Mouse (Mus musculus): ENCODE measurements around the gene Cfap77. TPM values are rescaled to one million over a fixed set of nuclear protein-coding genes. Genes with fewer than 3 reads are reported as not detected.
A peak's percentile ranks its signal among the peaks of the same experiment; 100 is the strongest.

The Cfap77 gene
- total RNA-seq, 2 experiments from 2014 or later, result 0.31 TPM; not detected in 1

- intact Hi-C loops (cut with DNase I), result no loop called here
- no peak for DNase-seq
Measured at GRCm38 (mm10) chr2:28954595-28954994, 100.3 kb downstream of the Cfap77 start.

GRCm38 (mm10) chr2:28952981-28953380 lies 101.9 kb downstream of the Cfap77 start:
- DNase-seq, result no peak
- intact Hi-C loops (cut with DNase I), result no loop called here

DNA sequence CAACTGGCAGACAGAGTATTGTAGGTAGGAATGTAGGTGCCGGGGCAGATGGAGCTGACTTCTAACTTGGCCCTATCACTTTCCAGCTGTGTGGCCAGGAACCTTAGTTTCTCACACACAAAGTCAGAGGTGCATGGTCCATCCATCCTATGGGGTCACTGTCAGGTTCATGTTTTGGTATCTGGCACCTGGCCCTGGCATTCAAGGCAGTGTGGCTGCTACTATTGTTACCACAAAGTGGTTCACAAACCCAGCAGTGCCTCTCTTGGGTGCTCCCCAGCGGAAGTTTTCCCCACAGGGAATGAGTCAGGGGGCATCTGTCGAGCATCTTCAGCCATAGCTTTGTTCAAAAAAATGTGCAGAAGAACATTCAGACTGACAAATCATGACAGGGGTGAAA lies 108.6 kb downstream of the Cfap77 start:
- DNase-seq, result no peak

DNA sequence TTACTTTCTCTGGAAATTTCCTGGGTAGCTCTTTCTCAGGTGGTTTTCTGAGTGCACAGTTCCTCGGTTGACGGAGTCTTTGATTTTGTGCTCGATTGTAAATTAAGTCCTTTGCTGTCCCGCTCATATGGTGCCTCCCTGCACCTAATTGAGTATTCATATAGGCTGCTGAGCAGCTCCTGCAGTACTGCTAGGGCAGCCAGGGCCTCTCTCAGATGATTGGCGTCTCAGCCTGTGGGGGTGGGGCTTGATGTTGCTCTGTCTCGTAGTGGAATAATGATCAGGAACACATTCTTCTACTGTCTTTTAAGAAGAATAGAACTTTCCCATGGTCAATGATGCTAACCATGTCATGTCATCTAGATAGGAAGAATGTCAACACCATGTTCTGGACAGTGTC lies 109.5 kb downstream of the Cfap77 start:
- intact Hi-C loops (cut with DNase I), result no loop called here
- no peak for DNase-seq

More for the DNA sequence above, 108.6 kb downstream of the Cfap77 start:
- intact Hi-C loops (cut with DNase I), result no loop called here

DNA sequence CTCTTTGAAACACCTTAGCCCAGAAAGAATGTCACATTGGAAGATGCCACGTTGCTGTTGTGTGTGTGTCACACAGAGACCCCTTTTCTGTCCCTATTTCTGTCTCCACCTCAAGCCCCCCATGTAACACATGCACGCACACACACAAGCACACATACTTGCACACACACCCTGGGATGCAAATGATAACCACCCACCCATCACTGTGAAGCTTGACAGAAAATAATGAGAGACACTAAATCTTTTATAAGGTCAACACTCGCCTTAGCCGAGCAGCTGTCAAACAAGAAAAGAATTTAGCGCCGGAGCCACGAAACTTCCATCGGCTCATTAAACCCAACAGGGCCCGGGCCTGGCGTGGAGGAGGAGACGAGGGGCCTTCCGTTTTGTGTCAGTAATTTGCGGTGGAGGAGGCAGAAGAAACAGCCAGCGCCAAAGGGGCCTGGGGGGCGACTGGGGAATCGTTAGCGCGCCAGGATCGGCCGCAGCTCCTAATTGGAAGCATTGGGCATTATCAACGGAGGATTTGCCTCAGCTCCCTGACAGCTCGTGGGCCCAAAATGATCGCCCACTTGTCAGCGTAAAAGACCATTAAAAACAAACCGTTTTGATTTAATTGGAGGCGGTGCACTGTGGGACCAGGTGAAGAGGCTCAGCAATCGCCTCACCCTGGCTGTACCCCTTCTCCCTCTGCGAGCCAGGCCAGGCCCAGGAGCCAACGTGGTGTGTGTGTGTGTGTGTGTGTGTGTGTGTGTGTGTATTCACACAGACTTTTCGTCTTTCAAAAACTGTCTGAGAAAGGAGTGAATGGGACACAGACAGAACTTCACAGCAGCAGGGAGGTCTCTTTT lies 111.0 kb downstream of the Cfap77 start:
- intact Hi-C loops (cut with DNase I), result no loop called here

GRCm38 (mm10) chr2:28938997-28939396 lies 115.9 kb downstream of the Cfap77 start:
- DNase-seq, result no peak
- intact Hi-C loops (cut with DNase I), result no loop called here

More for the DNA sequence above, 111.0 kb downstream of the Cfap77 start:
- no peak for DNase-seq

GRCm38 (mm10) chr2:28930571-28930970 lies 124.3 kb downstream of the Cfap77 start:
- DNase-seq, result no peak
- intact Hi-C loops (cut with DNase I), result no loop called here

GRCm38 (mm10) chr2:28923912-28924311 lies 131.0 kb downstream of the Cfap77 start:
- DNase-seq, result peak; percentile 75 to 84
- intact Hi-C loops (cut with DNase I), result loop anchor here (1.0 to 5.0 kb wide), 3 partner anchors 52 to 167 kb away; no protein-coding TSS in a partner anchor

GRCm38 (mm10) chr2:28919001-28919400 lies 135.9 kb downstream of the Cfap77 start:
- no peak for DNase-seq
- intact Hi-C loops (cut with DNase I), result no loop called here

DNA sequence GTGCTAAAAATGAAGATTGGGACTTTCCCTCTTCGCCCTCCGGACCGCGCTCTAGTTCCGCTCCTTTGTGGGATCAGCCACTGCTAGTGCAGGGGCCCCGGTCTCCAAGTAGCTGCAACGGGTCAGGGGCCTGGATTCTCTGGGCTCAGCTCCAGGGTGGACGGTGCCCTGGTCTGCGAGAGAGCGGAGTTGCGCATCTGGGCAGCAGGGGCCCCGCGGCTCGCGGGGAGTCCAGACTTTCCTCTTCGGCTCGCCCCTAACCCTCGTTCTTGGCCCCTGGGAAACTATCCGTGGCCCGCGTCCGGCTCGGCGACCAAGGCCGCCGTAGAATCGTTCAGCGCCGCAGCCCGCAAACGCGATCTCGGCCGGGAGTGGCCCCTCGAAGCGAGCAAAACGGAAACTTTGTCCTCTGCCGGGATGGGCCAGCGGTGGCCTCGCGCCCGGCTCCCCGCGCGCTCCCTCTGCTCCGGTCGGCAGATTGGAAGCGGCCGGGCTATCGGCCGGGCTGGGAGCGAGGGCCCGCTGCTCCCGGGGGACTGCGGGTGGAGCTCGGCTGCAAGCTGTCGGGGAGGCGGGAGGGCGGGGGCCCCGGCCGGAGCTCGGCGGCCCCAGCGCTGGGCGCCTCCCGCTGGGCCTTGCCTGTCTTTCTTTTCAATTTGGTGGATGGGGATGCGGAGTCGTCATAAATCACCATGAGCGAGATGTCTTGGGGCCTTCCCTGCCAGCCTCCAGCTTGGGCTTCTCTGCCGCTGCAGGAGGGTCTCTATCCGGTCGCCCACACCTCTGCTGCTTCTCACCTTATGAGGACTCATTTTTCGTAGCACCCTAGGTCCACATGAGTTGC lies 137.1 kb downstream of the Cfap77 start:
- intact Hi-C loops (cut with DNase I), result no loop called here
- DNase-seq, result peak; percentile 27 to 31

DNA sequence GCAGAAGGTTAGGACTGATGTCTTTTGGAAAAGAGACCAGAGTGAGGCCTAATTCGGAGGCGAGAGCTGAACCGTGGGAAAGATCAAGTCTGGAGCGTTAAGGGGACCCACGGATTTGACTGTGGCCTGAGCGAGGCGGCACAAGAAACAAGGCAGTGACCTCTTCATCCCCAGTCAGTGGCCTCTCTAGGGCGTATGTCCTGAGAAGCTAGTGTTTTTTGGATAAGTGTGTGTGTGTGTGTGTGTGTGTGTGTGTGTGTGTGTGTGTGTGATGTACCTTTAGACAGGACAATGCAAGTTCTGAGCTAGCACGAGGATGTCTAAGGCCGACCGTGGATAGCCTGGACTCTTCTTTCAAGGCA lies 137.7 kb downstream of the Cfap77 start:
- DNase-seq, result no peak
- intact Hi-C loops (cut with DNase I), result no loop called here

GRCm38 (mm10) chr2:28916513-28916865 lies 138.4 kb downstream of the Cfap77 start, which contains the start of gene Barhl1:
TSS of gene Barhl1 (minus strand) at chr2:28916668.
- no peak for DNase-seq
- intact Hi-C loops (cut with DNase I), result no loop called here

- intact Hi-C loops (cut with DNase I), result no loop called here
- DNase-seq, result peak; percentile 71 to 75
Measured at GRCm38 (mm10) chr2:28915768-28916512, 138.9 kb downstream of the Cfap77 start.

- intact Hi-C loops (cut with DNase I), result no loop called here
- no peak for DNase-seq
Measured at GRCm38 (mm10) chr2:28915104-28915738, 139.6 kb downstream of the Cfap77 start.

DNA sequence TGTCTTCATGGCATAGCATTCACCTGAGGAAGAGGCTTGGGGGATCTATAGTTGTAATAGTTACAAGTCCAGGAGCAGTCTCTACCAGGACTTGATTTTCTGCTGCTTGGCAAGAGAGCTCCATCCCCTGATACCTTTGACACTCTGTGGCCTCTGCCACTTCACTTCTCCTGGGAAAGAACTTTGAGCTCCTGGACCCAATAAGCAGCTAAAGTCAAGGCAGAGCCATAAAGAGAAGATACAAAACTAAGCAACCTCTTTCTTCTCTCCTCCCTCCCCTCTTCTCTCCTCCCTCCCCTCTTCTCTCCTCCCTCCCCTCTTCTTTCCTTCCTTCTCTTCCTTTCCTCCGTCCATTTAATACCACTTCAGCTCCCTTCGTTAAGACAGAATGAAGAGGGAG lies 140.7 kb downstream of the Cfap77 start:
- intact Hi-C loops (cut with DNase I), result no loop called here
- DNase-seq, result no peak

GRCm38 (mm10) chr2:28912961-28913360 lies 141.9 kb downstream of the Cfap77 start:
- DNase-seq, result no peak
- intact Hi-C loops (cut with DNase I), result no loop called here

GRCm38 (mm10) chr2:28912039-28912700 lies 142.7 kb downstream of the Cfap77 start:
- intact Hi-C loops (cut with DNase I), result no loop called here
- no peak for DNase-seq

DNA sequence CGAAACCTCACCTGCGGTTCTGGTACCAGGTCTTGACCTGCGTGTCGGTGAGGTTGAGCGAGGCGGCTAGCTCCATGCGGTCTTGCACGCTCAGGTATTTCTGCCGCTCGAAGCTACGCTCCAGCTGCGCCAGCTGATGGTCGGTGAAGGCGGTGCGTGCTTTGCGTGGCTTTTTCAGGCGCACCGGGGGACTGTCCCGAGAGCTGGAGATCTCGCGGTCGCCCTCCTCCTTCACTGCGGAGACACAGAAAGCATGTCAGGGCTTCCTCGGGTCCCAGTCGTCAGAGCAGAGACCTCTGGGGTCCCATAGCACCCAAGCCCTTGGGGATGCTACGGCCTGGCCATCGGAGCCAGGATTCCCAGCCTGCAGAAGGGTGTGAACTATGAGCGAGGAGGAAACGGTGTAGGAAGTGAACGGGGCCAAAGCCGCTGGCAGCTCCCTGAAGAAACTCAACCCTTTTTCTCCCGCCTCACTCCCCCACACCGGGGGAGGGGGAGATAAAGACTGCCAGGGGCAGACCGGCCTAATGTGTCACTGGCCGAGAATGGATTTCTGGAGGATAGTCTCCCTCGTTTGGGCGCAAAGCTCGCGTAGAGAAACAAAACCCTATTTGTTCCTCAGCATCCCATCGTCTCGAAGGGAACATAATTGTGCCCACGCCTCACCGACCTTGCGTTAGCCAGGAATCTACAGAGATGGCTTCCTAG lies 143.4 kb downstream of the Cfap77 start:
- intact Hi-C loops (cut with DNase I), result no loop called here
- DNase-seq, result no peak

DNA sequence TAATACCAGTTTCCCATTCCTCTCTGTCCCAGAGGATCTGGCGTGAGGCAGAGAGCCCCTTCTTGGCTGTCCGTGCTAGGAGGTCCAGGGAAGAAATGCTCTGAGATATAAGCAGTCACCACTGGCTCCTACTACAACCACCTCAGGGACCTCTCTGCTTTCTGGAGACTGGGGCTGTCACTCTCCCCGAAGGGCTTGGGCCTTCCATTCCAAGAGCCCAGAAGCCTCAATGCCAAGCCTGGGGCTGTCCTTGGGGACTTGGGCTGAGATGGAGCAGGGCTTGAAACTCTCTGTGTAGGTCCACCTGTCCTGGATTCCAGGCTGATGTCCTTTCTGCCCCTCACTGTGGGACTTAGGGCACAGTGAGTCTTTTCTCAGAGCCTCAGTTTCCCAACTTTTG lies 144.0 kb downstream of the Cfap77 start:
- DNase-seq, result no peak
- intact Hi-C loops (cut with DNase I), result no loop called here
